Mouse (Mus musculus) CH12F3 (cell line): ENCODE data around the gene Ppef2.

Experiments used
- in situ Hi-C: fragments of 300-500 bp; cut with MboI; formaldehyde crosslinking; loops from 2 replicates; pipeline ENCODE4 v1.14.3; 2020; ENCODE audit warnings: low sequenced_read_pairs

Gene Ppef2

GRCm38 (mm10) chr5:92196895-92197811, 58.9 kb downstream of the Ppef2 start:
- in situ Hi-C loops = loop anchor here (10.0 kb wide), 1 partner anchor 48 kb away; no protein-coding TSS in a partner anchor

DNA sequence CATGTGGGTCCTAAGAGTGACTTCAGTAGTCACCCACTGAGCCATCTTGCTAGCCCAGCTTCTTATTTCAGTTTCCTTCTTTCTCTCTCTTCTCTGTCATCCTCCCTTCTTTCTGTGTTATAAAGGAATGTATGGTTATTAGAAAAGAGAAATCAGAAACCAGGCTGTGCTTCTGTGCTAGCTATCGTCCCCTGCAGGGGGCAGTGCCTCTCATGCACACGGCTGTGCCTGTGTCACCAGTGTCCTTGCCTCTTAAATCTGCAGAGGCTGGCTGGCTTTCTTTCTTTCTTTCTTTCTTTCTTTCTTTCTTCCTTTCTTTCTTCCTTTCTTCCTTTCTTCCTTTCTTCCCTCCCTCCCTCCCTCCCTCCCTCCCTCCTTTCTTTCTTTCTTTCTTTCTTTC, 60.4 kb downstream of the Ppef2 start:
- in situ Hi-C loops = loop anchor here (10.0 kb wide), 1 partner anchor 49 kb away; no protein-coding TSS in a partner anchor

DNA sequence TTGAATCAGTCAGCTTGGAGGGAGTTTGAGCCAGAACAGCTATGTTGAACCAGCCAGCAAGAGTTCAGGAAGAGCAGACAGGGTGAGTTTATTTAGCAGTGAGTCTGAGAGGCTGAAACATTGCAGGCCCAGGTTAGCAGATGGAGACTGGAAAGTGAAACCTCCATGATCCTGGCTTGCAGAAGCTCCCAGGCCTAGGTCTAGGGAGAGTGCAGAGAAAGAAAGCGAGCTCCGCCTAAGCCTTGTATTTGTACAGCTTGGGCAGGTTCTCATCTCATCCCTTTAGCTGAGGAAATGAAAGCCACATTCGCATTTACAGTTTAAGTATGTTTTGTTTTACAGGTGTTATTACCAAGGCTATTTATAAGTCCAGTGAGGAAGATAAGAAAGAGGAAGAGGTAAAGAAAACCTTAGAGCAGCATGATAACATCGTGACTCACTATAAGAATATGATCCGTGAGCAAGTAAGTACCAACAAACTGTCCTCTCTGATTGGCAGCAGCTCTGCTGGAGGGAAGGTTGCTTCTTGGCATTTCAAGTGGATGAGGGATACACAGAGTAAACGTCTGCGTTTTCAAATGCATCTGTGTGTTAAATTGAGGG, 67.1 kb downstream of the Ppef2 start:
- in situ Hi-C loops = no loop called here

- in situ Hi-C loops = no loop called here
These were observed 72.8 kb downstream of the Ppef2 start for GRCm38 (mm10) chr5:92183071-92183830.
